Mouse (Mus musculus): ENCODE results near the gene Gm20696. TPM values are rescaled to one million over a fixed set of nuclear protein-coding genes. Genes with fewer than 3 reads are reported as not detected.
A peak's percentile ranks its signal among the peaks of the same experiment; 100 is the strongest.

Gm20696 gene
- polyA plus RNA-seq, 1 experiment from 2014 or later: 0.03 TPM

DNA sequence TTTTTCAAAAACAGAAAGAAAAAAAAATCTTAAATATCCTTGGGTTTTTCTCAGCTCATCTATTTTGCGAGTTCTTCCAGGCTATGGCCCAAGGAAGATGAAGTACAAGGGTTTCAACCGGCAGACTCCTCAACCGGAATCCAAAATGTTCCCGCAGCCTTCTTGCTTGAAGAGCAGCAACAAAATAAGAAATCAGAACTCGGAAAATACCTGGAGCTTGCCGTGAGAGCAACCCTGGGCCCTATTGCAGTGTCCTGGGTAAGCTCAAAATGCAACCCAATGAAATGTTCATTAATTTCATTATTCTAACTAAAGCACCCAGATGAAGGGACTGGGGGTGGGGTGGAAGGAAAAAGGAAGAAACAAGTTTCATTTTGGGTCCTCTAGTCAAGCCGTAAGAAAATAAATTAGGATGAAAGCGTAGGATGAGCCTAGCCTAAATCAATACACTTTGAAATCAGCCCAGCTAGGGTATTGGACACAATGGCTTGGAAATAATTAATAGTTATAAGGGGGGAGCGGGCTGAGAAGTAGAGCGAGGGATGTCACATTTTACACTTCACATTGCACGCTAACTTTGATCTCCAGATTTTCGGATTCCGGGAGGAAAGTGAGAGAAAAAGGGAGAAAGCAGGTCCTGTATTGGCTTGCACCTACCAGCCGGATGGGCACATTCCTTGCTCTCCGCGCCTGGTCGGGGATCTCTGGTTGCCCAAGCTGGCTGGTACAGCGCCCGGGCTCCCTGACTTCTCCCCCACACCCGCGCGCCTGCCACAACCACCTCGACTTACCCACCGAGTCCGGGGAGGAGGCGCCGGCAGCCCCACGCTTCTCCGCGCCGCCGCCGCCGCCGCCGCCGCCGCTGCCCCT is 146.6 kb downstream of the Gm20696 start:
- Histone ChIP-seq H3K4me3 (ENCODE audit: inconsistent target) (peak overlapping the region; percentile 80), H3K36me3 (ENCODE audit: inconsistent target) (no peaks in the 10 kb centered on the region), H3K27ac (peak overlapping the region; percentile 59), H3K79me2 (ENCODE audit: inconsistent target) (peaks cover 31% of the 10 kb centered on the region)
- WGBS (ENCODE audit: missing documents): 3% methylated on average over 28 of the region's 38 CpGs

DNA sequence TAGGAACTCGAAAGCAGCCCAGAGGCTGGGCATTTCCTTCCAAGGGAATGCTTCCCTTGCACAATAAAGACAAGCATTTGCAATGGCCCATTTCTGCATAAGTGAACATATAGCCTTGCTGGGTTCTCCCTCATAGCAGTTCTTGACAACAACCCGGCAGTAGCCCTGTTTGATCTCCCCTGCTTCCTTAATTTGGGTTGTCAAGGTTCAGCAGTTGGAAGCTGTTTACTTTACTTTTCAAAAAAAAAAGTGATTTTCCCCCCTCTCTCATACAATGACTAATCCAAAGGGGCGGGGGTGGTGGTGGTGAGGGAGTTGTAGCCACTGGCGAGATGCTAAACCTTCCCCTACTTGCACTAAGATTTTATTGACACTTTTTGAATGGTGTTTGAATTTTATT is 147.5 kb downstream of the Gm20696 start:
- Histone ChIP-seq H3K27ac (peak overlapping the region; percentile 59; the same call in 1 of the 2 replicates), H3K79me2 (ENCODE audit: inconsistent target) (peaks cover 41% of the 10 kb centered on the region), H3K4me3 (ENCODE audit: inconsistent target) (peak overlapping the region; percentile 80; the same call in 1 of the 2 replicates), H3K36me3 (ENCODE audit: inconsistent target) (peaks cover under 1% of the 10 kb centered on the region; the same call in 1 of the 2 replicates)
- 13% methylated on average over 4 of the region's 4 CpGs for WGBS (ENCODE audit: missing documents)

DNA sequence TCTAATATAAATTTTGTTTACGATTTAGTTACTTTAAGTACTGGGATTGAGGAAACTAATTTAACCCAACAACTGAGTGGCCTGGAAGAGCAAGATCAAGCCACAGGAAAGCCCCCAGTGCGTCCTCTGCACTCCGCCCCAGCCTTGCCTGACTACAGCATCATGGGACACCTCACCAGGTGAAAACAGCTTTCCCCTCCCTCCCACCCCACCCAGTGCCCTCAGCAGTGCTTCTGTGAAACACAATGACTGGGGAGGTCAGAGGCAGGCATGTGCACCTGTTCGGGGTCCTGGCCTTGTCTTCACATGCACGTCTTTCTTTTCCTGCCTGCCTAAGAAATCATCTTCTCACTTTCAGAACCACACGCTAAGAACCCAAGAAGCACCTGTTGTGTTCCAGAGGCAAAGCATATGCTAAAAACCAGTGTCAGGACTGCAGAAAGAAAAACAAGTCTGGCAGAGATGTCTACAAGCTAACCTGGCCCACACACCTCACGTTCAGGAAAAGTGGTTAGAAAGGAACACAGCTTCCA is 150.9 kb downstream of the Gm20696 start:
- Histone ChIP-seq H3K4me3 (ENCODE audit: inconsistent target) (no peak overlapping the region), H3K79me2 (ENCODE audit: inconsistent target) (peaks cover 75% of the 10 kb centered on the region), H3K27ac (no peak overlapping the region), H3K36me3 (ENCODE audit: inconsistent target) (peaks cover 4% of the 10 kb centered on the region; the same call in 1 of the 2 replicates)
- 91% methylated on average over 7 of the region's 7 CpGs for WGBS (ENCODE audit: missing documents)

DNA sequence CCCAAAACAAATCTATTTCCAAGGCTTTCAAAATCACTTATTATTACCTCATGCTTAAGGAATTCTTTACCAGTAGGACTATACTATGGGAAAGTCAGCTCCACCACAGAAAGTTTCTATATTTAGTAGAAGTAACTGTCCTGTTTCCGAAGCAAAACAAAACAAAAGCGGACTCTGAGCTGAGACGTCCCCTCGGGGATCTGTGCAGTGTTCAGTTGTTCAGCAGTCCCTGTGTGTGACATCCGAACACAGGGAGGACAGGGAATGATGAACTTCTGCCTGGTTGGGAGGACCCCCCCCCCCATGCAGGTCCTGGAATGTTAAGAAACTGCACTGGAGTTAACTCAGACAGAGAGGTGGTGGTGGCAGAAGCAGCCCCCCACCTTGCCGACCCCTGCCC is 154.7 kb downstream of the Gm20696 start:
- Histone ChIP-seq H3K4me3 (ENCODE audit: inconsistent target) (no peak overlapping the region), H3K79me2 (ENCODE audit: inconsistent target) (peaks cover 81% of the 10 kb centered on the region; the same call in 1 of the 2 replicates), H3K36me3 (ENCODE audit: inconsistent target) (peaks cover 4% of the 10 kb centered on the region; the same call in 1 of the 2 replicates), H3K27ac (no peak overlapping the region)
- WGBS (ENCODE audit: missing documents): 92% methylated on average over 6 of the region's 6 CpGs

DNA sequence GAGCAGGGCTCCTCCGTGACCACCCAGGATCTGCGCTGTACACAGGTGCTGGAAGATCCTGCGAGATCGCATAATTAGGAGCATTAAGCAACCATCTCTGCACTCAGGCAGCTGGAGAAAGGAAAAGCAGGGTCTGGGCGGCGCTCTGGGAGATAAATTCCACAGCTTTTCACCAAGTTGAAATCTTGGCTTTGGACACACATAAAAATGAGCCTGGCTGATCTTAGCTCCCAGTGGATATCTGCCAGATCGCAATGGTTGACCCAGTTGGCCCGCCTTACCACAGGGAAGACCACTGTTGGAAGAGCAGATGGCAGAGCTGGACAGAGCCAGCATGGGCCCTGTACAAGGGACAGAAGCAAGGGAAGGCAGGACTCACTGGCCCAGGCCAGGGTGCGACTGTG is 157.4 kb downstream of the Gm20696 start:
- Histone ChIP-seq H3K27ac (no peak overlapping the region), H3K79me2 (ENCODE audit: inconsistent target) (peaks cover 56% of the 10 kb centered on the region; the same call in 1 of the 2 replicates), H3K4me3 (ENCODE audit: inconsistent target) (no peak overlapping the region), H3K36me3 (ENCODE audit: inconsistent target) (peaks cover 4% of the 10 kb centered on the region; the same call in 1 of the 2 replicates)
- WGBS (ENCODE audit: missing documents): 100% methylated on average over 7 of the region's 9 CpGs

DNA sequence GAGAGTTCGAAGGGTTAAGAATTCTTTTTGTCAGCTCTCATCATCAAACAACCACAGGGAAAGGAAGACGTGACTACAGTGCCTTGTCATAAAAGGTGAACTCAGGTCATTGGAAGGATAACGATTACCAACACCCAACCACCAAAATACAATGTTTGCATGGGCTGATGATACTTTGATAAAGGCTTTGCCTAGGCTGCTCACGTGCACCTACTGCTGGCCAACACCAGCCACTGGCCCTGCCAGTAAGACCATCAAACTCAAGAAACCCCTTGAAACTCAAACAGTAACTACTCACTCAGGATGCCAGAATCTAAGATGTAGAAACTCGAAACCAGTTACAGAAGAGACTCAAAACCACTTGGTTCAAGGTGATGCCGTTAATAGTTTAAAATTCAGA is 159.8 kb downstream of the Gm20696 start:
- Histone ChIP-seq H3K36me3 (ENCODE audit: inconsistent target) (no peaks in the 10 kb centered on the region), H3K27ac (no peak overlapping the region), H3K79me2 (ENCODE audit: inconsistent target) (peaks cover 32% of the 10 kb centered on the region; the same call in 1 of the 2 replicates), H3K4me3 (ENCODE audit: inconsistent target) (no peak overlapping the region)
- 99% methylated on average over 6 of the region's 6 CpGs for WGBS (ENCODE audit: missing documents)

DNA sequence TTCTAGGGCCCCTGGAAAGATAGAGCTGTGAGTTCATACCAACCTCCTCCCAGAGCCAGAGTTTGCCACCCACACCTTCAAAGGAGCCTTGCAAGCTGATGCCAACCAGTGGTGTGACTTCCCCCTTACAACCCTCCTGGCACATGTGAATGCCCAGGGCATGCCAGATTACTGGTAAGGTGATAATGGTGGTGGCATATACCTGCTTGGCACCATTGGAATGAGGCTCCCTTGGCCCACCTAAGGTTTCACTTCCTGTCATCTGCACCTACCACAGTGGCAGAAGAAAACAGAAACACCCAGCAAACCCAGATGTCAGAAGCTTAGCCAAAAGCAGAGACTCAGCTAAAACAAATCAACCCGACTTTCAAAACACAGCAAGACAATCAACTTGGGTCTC is 162.9 kb downstream of the Gm20696 start:
- Histone ChIP-seq H3K79me2 (ENCODE audit: inconsistent target) (peaks cover 7% of the 10 kb centered on the region; the same call in 1 of the 2 replicates), H3K27ac (no peak overlapping the region), H3K4me3 (ENCODE audit: inconsistent target) (no peak overlapping the region), H3K36me3 (ENCODE audit: inconsistent target) (no peaks in the 10 kb centered on the region)
- WGBS (ENCODE audit: missing documents): 83% methylated on average over 1 of the region's 1 CpGs

DNA sequence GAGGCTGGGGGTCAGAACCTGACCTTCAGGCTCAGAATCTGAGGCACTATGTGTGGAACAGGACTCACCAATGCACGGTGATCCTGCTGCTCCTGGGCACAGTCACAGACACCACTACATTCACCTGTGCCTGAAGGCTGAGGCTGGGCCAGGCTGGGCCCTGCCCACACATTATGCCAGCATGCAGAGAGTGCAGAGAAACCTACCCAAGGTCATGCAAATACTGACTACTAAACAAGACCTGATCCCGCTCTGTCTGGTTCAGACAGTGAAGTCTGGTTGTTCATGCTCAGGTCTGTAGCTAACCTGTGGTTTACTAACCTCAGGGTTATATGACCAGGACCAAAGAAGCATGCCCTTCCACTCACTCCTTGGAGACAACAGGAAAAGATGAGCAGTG is 163.9 kb downstream of the Gm20696 start:
- H3K79me2 ChIP-seq (ENCODE audit: inconsistent target): peaks cover 5% of the 10 kb centered on the region; the same call in 1 of the 2 replicates
- no peak overlapping the region for H3K4me3 ChIP-seq (ENCODE audit: inconsistent target)
- H3K27ac ChIP-seq: no peak overlapping the region
- WGBS (ENCODE audit: missing documents): 97% methylated on average over 2 of the region's 2 CpGs
- no peaks in the 10 kb centered on the region for H3K36me3 ChIP-seq (ENCODE audit: inconsistent target)

DNA sequence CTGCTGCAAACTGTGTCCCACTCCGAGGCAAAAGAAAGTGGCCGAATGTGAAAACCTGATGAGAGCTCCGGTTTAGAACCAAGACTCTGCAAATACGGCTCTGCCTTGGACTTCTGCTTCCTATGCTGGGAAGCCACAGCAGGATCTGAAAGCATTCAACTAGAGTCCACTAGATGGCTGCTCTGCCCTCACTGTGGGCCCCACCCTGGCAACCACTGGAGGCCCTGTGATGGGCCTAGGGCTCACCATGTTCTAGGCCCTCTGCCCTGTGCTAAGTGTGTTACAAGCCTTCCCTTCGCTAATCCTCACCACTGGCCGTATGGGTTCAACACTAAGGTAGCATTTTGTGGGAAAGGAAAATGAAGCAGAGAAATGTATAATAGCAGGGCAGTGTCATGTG is 164.3 kb downstream of the Gm20696 start:
- peaks cover 5% of the 10 kb centered on the region; the same call in 1 of the 2 replicates for H3K79me2 ChIP-seq (ENCODE audit: inconsistent target)
- H3K27ac ChIP-seq: no peak overlapping the region
- H3K4me3 ChIP-seq (ENCODE audit: inconsistent target): no peak overlapping the region
- H3K36me3 ChIP-seq (ENCODE audit: inconsistent target): no peaks in the 10 kb centered on the region
- WGBS (ENCODE audit: missing documents): 70% methylated on average over 6 of the region's 6 CpGs

DNA sequence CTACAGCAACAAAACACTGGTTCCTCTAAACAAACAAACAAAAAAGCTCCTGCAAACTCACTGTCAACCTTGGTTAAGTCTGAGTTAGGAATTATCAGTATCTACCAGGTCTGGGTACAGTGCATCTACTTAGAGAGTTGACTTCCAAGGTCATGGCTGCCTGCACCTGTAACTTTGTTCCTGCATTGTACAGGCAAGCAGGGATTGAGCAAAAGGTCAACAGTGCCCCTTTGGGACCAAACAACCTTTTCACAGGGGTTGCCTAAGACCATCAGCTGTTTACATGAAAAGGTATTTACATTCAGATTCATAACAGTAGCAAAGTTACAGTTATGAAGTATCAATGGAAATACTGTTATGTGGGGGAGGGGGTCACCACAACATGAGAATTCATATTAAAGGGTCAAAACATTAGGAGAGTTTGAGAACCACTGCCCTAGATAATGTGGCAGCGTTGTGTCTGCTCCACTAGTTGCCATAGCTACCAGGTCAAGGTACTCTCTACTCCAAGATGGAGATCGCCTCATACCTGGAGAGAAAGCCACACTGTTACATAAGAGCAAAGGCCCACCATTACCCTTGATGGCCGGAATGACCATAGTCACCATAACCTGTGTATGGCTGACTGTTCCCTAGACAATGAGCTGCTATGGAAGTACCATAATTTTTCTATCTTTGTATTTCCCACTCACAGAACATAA is 165.9 kb downstream of the Gm20696 start:
- no peaks in the 10 kb centered on the region for H3K36me3 ChIP-seq (ENCODE audit: inconsistent target)
- no peak overlapping the region for H3K4me3 ChIP-seq (ENCODE audit: inconsistent target)
- 96% methylated on average over 3 of the region's 3 CpGs for WGBS (ENCODE audit: missing documents)
- no peak overlapping the region for H3K27ac ChIP-seq
- peaks cover 5% of the 10 kb centered on the region; the same call in 1 of the 2 replicates for H3K79me2 ChIP-seq (ENCODE audit: inconsistent target)

DNA sequence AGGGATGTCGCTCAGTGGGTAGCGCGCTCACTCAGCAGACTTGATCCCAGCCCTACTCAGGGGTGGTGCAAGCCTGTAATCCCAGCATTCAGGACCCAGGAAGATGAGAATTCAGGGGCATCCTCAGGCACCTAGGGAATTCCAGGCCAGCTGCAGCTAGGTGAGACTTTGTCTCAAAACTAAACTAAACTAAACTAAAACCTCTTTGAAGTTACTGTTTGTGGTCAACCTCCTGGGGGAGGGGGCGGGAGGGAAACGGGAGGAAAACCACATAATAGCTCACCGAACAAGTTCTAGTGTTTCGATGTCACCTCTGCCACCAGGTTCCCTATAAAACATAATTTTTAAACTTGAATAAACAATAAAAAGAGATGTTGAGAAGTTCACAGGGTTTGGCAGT is 168.5 kb downstream of the Gm20696 start:
- Histone ChIP-seq H3K79me2 (ENCODE audit: inconsistent target) (peaks cover 6% of the 10 kb centered on the region; the same call in 1 of the 2 replicates), H3K4me3 (ENCODE audit: inconsistent target) (no peak overlapping the region), H3K27ac (no peak overlapping the region), H3K36me3 (ENCODE audit: inconsistent target) (no peaks in the 10 kb centered on the region)
- WGBS (ENCODE audit: missing documents): 65% methylated on average over 7 of the region's 7 CpGs

DNA sequence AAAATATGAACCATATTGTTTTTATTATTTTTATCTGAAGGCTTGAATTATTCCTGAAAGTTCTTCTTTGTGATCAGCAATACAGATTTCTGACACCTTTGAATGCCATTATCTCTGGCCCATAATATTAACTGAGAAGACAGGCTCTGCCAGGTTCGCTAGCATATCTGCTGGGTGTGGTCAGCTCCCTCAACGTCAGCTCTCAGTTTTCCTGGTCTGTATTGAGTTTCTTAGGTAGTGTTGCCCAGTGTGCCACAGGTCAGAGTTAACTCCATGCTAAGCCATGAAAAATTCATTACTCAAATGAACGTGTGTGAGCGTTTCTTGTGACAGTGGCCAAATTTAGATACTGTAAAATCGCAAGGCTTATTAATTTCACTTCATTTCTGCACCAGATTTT is 170.5 kb downstream of the Gm20696 start:
- Histone ChIP-seq H3K79me2 (ENCODE audit: inconsistent target) (peaks cover 16% of the 10 kb centered on the region), H3K27ac (no peak overlapping the region), H3K4me3 (ENCODE audit: inconsistent target) (no peak overlapping the region), H3K36me3 (ENCODE audit: inconsistent target) (no peaks in the 10 kb centered on the region)
- WGBS (ENCODE audit: missing documents): 89% methylated on average over 5 of the region's 5 CpGs

DNA sequence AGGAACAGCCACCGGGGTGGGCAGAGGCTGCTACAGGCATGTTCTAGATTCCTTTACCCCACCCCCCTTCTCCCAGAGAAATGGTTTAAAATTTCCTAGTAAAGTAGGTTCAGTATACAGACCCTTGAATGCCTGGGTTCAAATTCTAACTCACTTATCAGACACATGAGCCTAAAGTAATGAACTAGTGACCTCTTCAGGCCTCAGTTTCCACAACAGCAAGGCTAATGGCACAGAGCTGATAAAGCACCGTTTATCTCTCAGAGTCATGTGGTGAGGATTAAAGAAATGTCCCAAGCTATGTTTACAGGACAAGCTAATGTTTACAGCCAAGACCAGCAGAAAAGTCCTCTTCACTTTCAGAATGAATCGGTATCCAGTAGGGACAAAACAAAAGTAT is 173.7 kb downstream of the Gm20696 start:
- Histone ChIP-seq H3K4me3 (ENCODE audit: inconsistent target) (no peak overlapping the region), H3K36me3 (ENCODE audit: inconsistent target) (no peaks in the 10 kb centered on the region), H3K79me2 (ENCODE audit: inconsistent target) (peaks cover 26% of the 10 kb centered on the region), H3K27ac (no peak overlapping the region)
- 80% methylated on average over 3 of the region's 3 CpGs for WGBS (ENCODE audit: missing documents)

DNA sequence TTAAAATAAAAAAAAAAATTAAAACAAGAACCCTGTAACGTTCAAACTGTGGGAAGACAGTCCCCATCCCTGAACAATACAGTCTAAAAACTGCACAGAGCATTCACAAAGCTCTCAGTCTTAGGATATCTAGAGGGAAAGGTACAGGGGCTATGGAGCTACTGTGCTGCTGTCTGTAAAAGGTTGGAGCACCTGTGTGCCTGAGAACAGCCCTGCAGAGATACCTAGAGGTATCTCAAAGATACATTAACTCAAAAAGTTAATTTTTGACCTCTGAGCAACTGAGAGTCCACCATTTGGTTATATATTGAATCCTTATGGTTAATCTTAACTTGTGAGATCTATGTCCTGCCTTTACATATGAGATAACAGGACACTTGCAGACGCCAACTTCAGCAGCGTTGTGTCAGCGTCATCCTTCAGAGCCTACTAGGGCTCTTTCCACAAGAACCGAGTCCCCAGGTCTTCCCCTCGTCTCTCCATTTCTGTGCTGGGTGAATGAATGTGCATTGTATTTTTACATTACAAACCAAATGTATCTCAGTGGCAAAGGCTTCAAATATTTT is 174.5 kb downstream of the Gm20696 start:
- no peak overlapping the region for H3K27ac ChIP-seq
- H3K4me3 ChIP-seq (ENCODE audit: inconsistent target): no peak overlapping the region
- peaks cover 26% of the 10 kb centered on the region for H3K79me2 ChIP-seq (ENCODE audit: inconsistent target)
- no peaks in the 10 kb centered on the region for H3K36me3 ChIP-seq (ENCODE audit: inconsistent target)
- WGBS (ENCODE audit: missing documents): 95% methylated on average over 6 of the region's 6 CpGs
